Mouse (Mus musculus) yolk sac, embryonic 10.5 days (tissue): ENCODE measurements around the gene Mlst8.
"Not testable (repeated sequence)": the region's sequence is repeated elsewhere in the genome, so short reads cannot be mapped to it uniquely, and the experiment has no call there.

Experiments used
- DNase-seq: peaks from one replicate; pipeline ENCODE4 v3.0.0-alpha.2; 2017; ENCODE audit warnings: low spot score

Mlst8 gene

DNA sequence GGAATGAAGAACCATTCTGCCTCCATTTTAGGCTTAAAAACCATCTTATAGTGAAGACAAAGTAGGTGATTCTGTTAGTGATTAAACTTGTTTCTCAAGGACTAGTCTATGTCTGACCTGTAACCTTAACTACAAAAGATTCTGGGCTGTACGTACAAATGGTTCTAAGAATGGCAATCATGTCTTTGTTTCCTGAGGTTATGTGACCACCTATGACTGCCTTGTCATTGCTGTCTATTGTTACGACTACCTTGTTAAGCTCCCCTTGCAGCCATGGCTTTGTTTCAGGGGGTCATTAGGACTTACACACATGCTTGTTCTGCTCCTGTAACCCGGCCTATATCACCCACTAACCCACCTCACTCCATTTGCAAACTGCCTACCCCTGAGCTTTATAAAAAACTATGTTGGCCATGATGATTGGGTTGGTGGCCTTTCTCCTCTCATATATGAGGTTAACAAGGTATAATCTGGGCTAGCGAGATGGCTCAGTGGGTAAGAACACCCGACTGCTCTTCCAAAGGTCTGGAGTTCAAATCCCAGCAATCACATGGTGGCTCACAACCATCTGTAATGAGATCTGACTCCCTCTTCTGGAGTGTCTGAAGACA lies 10.1 kb downstream of the Mlst8 start:
- no peak for DNase-seq

DNA sequence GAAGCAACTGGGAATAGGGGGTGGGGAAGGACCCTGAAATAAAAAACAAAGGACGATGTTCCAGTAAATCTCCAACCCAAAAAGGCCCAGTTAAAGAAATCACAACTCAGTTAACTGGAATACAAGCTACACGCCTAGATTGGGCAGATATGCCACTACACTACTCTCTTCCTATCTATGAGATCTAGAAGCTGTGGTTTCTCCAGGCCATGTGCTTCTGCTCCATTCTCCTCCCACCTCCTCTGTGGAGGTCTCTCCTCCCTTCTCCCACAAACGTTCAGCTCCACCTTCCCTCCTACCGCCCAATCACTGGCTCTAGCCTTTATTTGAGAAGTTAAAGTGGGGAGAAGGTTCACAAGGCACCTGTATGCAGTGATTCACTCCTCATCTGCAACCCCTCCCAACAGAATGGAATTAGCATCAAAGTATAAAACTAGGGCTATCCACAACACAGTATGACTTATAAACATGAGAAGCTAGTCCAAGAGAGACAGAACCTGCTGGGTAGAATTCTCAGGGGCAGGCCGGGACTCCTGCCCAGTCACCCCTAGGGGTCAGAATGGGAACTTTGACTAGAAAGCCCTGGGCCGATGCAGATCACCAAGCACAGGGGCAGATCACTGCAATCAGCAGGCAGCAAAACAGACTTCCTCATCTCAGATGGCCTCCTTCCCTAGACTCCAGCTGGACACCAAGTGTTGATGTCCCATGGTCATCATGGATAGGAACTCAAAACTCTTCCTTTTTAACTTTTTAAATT lies 15.3 kb downstream of the Mlst8 start:
- no peak for DNase-seq

DNA sequence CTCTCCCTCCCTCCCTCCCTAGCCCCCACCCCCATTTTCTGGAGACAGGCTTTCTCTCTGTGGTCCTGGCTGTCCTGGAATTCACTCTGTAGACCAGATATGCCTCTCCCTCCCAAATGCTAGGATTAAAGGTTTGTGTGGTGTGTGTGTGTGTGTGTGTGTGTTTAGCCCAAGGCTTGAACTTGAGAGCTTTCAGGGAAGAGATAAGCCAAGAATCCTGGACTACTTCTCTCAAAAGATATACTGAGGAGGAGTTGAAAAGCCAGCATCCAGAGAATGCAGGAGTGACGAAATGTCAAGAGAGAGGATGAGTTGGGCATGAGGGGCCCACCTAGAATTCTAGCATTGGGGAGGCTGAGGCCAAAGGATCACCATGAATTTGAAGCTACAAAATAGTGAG lies 15.9 kb downstream of the Mlst8 start:
- DNase-seq, result no peak

DNA sequence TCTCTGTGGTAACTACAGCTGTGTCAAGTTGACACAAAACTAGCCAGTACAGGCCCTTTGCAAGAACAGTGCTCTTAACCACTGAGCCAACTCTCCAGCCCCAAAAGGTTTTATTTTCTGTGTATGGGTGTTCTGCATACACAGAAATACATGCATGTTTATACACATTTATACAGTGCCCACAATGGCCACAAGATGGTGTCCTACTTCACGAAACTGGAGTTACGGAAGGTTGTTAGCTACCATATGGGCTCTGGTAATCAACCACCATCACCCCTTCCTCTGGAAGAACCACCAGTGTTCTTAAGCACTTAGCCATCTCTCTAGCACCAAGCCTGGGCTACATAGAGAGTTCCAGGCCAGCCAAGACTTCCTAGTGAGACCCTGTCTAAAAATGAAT lies 17.3 kb downstream of the Mlst8 start:
- no peak for DNase-seq

DNA sequence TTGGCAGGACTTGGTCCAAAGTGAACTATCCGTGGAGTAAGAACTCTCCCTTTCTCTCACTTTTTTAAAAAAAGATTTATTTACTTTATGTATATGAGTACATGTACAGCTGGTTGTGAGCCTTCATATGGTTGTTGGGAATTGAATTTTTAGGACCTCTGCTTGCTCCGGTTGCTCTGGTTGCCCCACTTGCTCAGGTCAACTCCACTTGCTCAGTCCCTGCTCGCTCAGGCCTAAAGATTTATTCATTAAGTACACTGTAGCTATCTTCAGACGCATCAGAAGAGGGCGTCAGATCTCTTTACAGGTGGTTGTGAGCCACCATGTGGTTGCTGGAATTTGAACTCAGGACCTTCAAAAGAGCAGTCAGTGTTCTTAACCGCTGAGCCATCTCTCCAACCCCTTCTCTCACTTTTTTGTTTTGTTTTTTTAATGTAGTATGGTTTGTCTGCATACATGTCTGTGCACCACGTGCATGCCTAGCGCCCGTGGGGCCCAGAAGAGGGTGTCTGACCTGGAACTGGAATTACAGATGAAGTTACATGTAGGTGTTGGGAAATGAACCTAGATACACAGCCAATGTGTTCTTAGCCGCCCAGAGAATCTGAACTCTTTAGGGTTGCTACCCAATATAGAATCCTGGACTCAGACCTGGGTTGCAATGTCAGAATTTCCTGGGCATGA lies 23.2 kb downstream of the Mlst8 start:
- not testable (repeated sequence) for DNase-seq

DNA sequence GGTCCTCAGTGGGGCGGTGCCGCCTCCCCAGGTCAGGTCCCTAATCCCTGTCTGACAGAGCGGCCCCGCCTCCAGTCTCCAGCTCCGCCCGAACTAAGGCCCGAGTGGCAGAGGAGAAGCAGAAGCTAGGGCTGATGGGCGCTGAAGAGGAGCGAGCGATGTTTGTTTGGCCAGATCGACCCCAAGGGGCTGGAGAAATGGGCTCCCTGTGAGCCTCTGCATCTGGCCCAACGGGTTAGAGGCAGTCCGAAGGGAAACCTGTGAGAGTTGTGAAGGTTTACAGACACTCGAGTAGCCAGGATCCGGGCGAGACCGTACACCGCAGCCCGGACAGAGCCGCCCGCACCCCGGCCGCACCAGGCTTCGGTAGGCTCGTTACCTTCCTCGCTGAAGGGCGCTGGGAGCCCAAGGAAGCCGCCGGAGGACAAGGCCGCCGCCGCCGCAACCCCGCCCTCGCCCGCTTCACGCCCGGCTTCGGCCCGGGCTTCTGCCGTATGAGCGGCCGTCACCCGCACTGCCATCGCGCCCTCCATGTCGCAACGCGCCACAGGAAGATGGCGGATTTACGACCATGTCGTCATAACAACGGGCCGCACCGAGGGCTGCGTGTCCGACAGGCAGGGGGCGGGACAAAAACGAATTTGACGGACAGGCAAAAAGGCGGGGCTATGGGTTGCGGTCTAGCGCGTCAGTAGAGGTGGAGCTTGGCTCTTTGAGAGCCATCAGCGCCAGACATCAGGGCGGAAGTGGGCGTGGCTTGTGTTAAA lies 23.9 kb downstream of the Mlst8 start:
- peak; percentile 100 for DNase-seq

DNA sequence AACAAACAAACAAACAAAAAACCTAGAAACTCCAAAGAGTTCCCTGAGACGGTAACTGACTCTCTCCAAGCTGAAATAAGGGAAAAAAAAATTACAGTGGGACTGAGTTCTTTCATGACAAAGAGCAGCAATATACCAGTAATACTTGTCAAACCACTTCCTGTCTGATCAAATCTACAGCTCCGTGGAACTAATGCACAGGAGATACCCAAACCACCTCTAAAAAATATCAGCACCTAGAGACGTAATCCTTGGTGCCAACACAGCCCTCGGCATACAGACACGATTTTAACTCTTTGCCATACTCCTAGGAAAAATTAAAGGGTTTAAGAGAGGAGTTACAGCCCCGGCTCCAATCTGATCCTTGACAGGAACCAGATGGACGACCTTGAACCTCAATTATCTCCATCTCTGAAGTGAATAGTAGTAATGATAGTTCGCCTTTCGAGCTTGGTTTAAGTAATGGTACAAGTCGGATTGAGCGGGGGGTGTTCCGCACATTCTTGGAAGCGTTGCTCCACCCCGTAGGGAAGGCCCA lies 24.6 kb downstream of the Mlst8 start:
- DNase-seq, result no peak

DNA sequence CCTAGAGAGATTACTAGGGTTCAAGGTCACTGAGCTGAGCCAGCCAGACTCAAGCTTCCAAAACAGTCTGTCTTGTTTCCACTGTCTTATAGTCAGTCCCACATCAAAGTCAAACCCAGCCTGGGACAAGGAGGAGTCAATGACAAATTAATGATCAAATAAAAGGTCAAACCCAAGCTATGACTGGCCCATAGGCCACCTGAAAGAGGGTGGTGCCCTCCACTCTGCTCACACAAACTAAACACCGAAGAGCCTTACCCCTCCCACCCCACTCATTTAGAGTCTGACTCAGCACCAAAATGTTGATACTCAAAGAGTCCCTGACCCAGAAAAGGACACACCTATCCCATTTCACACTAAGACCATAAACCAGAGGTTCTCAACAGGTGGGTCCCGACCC lies 25.5 kb downstream of the Mlst8 start:
- DNase-seq, result no peak

DNA sequence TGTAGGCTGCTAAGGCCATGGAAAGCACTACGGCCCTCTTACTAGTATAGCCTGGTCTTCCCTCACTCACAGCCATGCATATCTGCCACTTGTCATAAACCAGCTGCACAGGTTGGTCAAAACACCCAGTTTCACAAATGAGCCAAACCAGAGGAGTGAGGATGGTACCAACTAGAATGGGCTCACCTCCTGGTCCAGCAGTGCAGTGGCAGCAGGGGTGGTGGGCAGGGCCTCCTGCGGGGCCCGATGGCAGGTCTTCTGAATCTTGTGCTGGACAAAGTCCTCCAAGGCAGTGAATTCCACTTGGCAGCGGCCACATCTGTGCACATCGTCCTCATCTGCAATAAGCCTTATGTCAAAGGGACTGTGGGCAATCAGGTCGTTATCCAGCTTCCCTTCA lies 27.7 kb downstream of the Mlst8 start:
- DNase-seq, result no peak

DNA sequence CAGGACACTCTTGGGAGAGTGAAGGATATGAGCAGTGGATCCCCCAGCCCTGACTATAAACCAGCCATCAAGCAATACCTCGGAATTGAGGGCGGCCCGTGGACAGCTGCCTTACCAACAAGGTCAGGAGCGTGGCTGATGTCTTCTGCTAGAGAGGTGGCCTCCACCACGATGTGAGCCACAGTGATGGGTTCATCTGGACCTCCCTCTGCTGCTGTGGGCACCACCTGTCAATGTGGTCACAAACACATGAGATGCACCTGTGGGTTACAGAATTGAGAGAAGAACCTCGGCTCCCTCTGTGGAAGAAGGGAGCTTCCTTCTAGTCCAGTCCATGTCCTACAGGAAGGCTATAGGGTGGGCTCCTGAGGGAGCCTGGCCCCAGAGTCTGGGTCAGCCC lies 29.4 kb downstream of the Mlst8 start:
- no peak for DNase-seq

DNA sequence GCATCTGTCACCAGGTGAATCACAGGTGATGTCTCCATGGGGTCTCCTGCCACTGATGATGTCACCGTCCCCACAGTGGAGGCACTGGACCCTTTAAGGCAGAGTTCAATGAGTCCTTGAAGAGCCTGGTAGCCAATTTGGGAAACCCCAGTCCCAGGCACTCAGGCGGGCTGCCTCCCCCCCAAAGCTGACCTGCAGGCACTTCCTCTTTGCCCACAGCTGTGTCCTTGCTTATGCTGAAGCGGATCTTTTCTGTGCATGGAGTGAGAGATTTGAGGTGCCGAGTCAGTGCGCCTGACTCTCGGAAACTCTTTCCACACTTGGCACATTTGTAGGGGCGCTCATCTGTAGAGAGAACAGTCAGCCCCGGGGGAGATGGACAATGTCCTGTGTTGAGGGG lies 32.3 kb downstream of the Mlst8 start:
- DNase-seq, result no peak

DNA sequence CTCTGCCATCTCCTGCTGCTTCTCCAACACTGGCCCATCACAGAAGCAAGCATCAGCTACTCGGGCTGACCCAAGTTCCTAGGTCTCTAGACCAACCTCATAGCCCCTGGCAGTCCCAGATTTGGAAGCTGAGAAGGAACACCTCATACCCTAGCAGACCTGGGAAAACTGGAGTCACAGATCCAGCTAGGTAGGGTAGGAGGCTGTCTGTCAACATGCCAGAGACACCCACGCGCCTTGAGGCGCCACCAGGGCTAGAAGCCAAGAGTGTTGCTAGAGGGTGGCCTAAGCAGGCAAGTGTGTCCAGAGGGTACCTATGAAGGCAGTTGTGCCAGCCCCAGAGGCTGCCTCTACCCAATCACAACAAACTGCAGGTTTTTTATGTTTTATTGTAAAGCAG lies 35.5 kb downstream of the Mlst8 start:
- DNase-seq, result no peak

DNA sequence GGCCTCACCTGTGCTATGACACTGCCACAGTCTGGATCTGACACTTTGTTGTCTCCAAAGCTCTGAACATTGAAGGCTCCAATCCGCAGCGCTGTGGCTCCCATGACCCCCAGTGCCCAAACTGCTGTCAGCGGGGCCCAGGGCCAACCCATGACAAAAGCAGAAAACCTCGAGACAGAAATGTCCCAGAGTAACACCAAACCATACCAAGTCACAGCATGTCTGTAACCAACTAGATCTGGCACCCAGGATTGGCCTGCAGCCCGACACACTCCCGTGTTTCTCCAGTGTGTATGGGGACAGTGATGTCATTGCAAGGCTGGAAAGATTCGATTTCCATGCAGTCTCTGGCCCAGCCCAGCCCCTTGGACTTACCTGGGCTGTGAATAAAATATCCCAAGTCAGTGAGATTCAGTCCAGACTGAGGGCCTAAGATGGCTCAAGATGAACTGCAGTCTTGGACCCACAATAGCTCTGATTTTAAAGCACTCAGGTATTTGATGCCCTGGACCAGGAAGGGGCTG lies 36.2 kb downstream of the Mlst8 start, which contains the start of gene Dnase1l2:
Dnase1l2 (minus strand) TSS at position 474 of the 524 bp plus-strand sequence.
- DNase-seq, result no peak

DNA sequence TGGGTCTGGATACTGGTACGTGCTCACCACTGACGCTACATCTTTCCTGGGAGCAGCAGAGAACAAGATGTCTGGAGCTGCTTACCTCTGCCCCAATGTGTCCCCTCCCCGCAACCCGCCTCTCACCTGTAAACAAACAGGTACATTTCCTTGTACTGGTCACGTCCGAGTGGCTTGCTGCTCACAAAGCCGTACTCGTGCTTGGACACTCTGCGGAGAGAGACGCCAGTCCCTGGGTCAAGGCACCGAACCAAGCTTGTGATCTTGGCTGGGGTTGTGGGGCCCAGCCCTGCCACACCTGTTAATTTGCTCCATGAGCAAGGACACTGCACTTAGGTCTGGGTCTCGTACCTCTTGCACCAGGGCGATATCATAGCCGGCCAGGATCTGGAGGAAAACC lies 36.8 kb downstream of the Mlst8 start:
- DNase-seq, result no peak

DNA sequence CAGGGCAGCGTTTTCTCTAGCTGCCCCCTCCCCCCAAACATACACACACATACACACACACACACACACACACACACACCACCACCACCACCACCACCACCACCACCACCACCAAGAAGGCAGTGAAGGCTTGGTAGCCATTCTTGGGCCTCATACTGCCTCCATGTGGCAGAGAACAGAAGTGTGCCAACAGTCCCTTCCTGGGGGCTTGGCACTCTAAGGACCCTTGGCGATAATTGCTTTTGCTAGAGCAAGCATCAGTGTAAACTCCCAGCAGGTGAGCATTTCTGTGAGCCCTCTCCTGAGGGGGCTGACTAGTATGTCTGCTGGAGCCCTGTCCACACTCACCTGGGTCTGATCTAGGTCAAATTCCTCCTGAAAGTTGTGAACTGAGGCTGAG lies 37.7 kb downstream of the Mlst8 start:
- DNase-seq, result no peak

DNA sequence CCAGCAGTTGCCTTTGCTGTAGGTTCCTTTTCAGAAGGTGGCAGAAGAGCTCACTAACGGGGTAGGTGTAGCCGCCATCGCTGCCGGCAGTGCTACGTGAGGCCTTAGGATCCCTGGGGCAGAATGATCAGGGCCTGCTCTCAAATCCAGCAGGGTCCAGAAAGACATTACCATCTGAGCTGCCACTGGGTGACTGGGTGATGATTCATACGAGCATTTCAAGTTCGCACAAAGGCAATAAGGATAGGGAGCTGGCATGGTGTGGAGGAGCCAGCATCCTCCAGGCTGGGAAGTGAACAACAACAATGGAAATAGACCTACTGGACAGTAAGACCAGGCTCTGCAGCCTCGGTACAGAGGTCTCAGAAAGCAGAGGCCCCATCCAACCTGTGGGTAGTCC lies 38.5 kb downstream of the Mlst8 start:
- no peak for DNase-seq

DNA sequence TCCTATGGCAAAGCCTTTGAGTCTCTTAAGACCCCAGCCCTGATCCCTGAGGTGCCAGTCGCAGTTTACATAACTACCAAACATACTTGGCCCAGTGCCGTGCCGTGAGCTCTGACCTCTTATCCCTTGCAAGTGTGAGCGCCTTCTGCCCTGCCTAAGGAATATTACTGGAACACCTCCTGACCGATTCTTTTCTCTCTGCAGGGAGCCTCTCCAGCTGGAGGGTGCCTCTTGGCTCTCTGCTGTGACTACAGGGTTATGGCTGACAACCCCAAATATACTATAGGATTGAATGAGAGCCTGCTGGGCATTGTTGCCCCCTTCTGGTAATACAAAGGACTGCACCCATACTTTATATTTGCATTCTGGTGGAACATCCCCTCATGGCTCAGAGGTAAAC lies 41.9 kb downstream of the Mlst8 start:
- DNase-seq, result no peak

DNA sequence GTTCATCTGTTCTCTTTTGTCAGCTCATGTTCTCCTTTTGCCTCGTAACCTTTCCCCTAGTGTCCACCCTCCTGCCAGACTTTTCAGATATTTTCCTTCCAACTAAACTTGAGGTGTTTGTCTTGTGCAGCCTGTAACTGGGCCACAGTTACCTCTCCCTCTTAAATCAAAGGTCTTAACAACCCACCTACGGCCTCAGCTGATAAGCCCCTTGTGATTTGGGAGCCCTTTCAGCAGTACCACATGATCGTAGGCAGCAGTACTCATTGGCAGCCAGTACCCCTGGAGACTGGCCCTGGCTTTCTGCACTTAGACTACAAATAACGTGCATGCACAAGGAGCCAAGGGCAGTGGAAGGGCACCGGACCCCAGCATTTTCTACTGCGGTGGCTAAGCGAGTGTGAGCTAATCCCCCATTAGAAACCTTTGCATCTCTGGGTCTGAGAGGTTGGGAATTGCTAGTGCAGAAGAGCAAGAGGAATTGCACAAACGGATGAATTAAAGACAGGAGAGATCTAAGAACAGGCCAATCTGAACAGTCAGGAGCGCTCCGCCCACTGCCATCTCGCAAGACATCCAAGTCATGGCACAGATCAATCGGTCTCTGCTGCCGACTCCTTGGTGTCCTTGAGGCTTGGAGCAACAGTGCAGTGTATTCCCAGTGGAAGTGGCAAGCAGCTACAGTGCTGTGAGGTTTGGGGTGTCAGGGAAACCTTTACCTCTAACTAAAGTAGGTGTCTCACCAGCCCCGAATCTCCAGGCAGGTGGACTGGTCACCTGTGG lies 49.5 kb downstream of the Mlst8 start:
- no peak for DNase-seq

DNA sequence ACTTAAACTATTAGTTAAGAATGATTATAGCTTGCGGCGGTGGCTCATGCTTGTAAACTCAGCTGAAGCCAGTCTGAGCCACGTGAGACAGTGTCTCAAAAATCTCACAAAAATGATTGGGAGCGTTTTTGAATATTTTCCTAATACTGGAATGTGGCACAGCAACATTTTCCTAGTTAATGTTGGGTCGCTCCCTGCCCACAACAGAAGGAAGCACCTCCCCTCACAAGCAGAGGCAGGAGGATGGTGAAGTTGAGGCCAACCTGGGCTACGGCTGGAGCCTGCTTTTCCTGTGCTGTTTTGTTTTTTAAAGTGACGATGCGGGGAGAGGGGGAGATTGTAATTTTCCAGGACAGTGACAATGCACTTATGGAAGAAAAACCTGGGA lies 51.7 kb downstream of the Mlst8 start:
- peak; percentile 51 for DNase-seq

DNA sequence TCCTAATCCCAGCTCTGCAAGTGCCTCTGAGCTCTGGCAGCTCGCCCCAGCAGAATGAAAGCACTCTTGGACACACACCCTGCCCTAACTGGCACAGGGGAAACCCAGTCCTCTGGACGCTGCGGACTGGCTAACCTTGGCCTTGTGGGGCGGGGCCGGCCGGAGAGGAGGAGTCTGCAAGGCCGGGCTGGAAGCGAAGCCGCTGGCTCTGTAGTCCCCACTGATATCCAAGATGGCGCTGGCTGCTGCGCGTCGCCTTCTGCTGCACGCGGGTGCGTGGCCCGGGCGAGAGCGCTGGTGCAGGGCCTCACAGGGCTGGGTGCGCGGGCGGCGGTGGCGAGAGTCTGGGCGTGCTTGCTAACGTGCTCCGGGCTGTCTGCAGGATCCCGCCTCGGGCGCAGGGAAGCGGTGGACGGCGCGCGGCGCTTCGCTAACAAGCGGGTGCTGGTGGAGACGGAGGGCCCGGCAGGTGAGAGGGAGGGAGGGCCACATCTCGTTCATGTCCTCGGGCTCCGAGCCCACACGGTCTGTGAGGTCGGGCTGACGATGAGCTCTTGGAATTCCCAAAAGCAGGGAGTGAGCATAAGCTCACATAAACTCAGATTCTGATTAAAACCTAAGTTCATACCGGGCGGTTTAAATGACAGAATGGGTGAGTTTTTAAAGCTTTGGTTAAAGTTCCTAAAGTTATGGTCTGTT lies 52.3 kb downstream of the Mlst8 start, which contains the start of gene Eci1:
Eci1 (plus strand) TSS at position 171 of the 699 bp plus-strand sequence.
- DNase-seq, result peak; percentile 94

DNA sequence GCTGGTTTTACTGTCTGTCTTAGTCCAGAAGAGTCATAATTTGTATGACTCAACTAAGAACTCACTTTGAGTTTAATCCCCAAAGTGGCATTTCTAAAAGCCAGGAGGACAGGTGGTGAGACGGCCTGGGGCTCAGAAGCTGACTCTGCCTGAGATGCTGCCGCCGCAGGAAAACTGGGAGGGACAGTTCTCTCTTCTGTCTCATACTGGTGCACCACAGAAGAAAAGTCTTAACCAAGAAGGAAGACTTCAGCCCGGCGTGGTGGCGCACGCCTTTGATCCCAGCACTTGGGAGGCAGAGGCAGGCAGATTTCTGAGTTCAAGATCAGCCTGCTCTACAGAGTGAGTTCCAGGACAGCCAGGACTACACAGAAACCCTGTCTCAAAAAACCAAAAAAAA lies 53.0 kb downstream of the Mlst8 start:
- DNase-seq, result no peak
